Mouse (Mus musculus): Measurements from ENCODE around the gene Elp4. TPM values are rescaled to one million over a fixed set of nuclear protein-coding genes. Genes with fewer than 3 reads are reported as not detected.
A peak's percentile ranks its signal among the peaks of the same experiment; 100 is the strongest.

Gene Elp4
- polyA plus RNA-seq, 1 experiment from 2014 or later = 22.8 TPM

- Histone ChIP-seq H3K36me3 (ENCODE audit: insufficient read depth, low read length) (no peaks in the 10 kb centered on the region), H3K4me1 (replicated peaks; ENCODE audit: insufficient read depth, low read length) (no peaks in the 10 kb centered on the region), H3K4me3 (replicated peaks; ENCODE audit: low read depth, low read length) (peak overlapping the region; percentile 16; the same call in 1 of the 2 replicates), H3K9ac (ENCODE audit: low read depth, low read length) (no peak overlapping the region), H3K4me2 (ENCODE audit: low read length) (peak overlapping the region; percentile 29), H3K27ac (no peak overlapping the region), H3K27me3 (ENCODE audit: insufficient read depth, low read length) (peaks cover 95% of the 10 kb centered on the region), H3K9me3 (replicated peaks; ENCODE audit: low read length) (no peaks in the 10 kb centered on the region)
- peak; percentile 58 for TF ChIP-seq CTCF (IDR thresholded peaks at IDR 0.05; ENCODE audit: low read depth)
- WGBS = 3% methylated on average over 13 of the region's 13 CpGs
- ATAC-seq (replicated peaks; ENCODE audit: low FRiP score, low read depth) (peak; percentile 63), DNase-seq (ENCODE audit: low spot score) (peak; percentile 73)
Observed at GRCm38 (mm10) chr2:105687317-105687991, 216.9 kb downstream of the Elp4 start.

DNA sequence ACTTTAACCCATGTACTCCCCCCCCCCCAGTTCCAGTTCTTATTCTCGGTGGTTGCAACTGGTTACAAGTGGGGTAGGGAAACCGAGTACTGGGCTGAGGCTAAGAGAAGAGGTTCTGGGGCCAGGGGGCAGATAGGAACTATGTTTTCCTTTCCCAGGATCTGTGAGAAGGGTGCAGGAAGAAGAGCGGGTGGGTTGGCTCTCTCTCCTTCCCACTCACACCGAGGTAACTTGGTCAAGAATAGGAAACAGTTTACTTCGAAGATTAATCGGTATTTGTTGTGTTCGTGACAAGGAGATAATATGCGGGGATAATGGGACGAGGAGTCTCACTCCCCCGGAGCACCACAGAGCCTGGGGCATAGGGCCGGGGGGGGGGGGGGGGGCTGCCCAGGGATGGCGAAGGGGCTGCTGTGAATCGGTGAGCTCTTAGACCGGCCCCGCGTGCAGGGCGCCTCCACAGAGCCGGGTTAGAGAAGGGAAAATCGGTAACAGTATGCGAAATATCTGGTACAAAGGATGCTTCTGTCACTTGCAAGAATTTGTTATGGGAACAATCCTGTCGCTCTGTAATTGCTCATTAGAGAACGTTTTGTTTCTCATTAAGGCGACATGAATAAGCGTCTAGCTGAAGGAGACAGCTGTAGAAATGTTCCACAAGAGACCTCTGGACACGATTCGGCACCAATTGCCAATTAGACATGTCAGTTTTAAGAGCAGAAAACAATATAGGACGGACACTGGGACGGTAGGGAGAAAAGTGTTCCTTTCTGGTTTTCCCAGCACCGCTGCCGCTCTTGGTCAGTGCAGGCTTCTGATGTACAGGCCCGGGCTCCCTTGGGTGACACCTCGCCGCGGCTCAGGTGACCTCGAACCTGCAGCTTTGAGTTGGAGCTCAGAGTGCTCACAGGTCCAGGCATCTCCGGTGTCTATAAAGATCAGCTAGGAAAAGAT, 217.7 kb downstream of the Elp4 start:
- TF ChIP-seq CTCF (IDR thresholded peaks at IDR 0.05; ENCODE audit: low read depth) = no peak
- H3K4me2 ChIP-seq (ENCODE audit: low read length) = no peak overlapping the region

DNA sequence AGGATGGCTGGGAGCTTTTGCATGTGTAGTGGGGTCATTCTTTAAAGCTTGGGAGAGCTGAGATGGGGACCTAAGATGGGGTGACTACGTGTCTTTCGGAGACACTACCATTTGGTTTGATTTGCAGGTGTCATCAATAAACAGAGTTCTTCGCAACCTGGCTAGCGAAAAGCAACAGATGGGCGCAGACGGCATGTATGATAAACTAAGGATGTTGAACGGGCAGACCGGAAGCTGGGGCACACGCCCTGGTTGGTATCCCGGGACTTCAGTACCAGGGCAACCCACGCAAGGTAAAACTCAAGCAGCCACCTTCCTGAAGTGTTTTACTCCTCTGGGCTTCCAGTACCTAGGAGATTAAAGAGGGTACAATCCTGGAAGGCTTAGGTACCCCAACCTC, 218.7 kb downstream of the Elp4 start:
- DNase-seq (ENCODE audit: low spot score) (no peak), ATAC-seq (replicated peaks; ENCODE audit: low FRiP score, low read depth) (no peak)
- 8% methylated on average over 11 of the region's 11 CpGs for WGBS
- Histone ChIP-seq H3K9me3 (replicated peaks; ENCODE audit: low read length) (no peaks in the 10 kb centered on the region), H3K9ac (ENCODE audit: low read depth, low read length) (no peak overlapping the region), H3K27ac (no peak overlapping the region), H3K27me3 (ENCODE audit: insufficient read depth, low read length) (peaks cover 93% of the 10 kb centered on the region), H3K36me3 (ENCODE audit: insufficient read depth, low read length) (no peaks in the 10 kb centered on the region), H3K4me1 (replicated peaks; ENCODE audit: insufficient read depth, low read length) (no peaks in the 10 kb centered on the region), H3K4me2 (ENCODE audit: low read length) (no peak overlapping the region), H3K4me3 (replicated peaks; ENCODE audit: low read depth, low read length) (no peak overlapping the region)
- TF ChIP-seq CTCF (IDR thresholded peaks at IDR 0.05; ENCODE audit: low read depth) = no peak

More for the DNA sequence above, 217.7 kb downstream of the Elp4 start:
- Histone ChIP-seq H3K9ac (ENCODE audit: low read depth, low read length) (no peak overlapping the region), H3K4me1 (replicated peaks; ENCODE audit: insufficient read depth, low read length) (no peaks in the 10 kb centered on the region), H3K36me3 (ENCODE audit: insufficient read depth, low read length) (no peaks in the 10 kb centered on the region), H3K4me3 (replicated peaks; ENCODE audit: low read depth, low read length) (no peak overlapping the region), H3K27me3 (ENCODE audit: insufficient read depth, low read length) (peaks cover 93% of the 10 kb centered on the region), H3K27ac (no peak overlapping the region), H3K9me3 (replicated peaks; ENCODE audit: low read length) (no peaks in the 10 kb centered on the region)
- DNase-seq (ENCODE audit: low spot score) (no peak), ATAC-seq (replicated peaks; ENCODE audit: low FRiP score, low read depth) (no peak)
- 3% methylated on average over 36 of the region's 36 CpGs for WGBS

DNA sequence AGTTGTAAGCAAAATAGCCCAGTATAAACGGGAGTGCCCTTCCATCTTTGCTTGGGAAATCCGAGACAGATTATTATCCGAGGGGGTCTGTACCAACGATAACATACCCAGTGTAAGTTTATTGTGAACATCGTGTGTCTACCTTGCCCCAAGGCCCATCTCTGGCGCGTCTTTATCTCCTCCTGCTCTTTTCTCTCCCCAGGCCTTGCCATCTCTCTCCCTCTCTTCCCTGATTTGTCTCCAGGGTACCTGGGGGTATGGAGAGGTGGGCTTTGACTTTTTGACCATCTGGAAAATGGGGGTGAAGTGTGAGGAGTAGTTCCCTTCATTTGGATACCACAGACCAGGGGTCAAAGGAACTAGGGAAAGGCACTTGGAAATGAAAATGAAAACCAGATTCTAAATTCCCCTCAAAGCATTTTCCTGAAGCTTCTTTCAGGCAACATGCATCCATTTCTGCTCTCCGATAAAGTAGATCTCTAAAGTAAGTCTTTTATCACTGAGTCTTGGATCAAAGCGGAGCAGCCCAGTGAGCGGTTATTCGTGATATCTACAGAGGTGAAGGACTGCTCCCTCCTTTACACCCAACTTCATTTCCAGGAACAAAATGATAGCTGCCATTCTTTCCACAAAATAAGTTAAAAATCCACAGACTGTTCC, 219.2 kb downstream of the Elp4 start:
- no peak overlapping the region for H3K27ac ChIP-seq
- no peaks in the 10 kb centered on the region for H3K36me3 ChIP-seq (ENCODE audit: insufficient read depth, low read length)
- no peak overlapping the region for H3K4me2 ChIP-seq (ENCODE audit: low read length)
- H3K27me3 ChIP-seq (ENCODE audit: insufficient read depth, low read length) = peaks cover 94% of the 10 kb centered on the region
- no peaks in the 10 kb centered on the region for H3K4me1 ChIP-seq (replicated peaks; ENCODE audit: insufficient read depth, low read length)
- no peak for TF ChIP-seq CTCF (IDR thresholded peaks at IDR 0.05; ENCODE audit: low read depth)
- 4% methylated on average over 11 of the region's 11 CpGs for WGBS
- no peak for ATAC-seq (replicated peaks; ENCODE audit: low FRiP score, low read depth)
- no peak overlapping the region for H3K4me3 ChIP-seq (replicated peaks; ENCODE audit: low read depth, low read length)
- no peak for DNase-seq (ENCODE audit: low spot score)
- H3K9ac ChIP-seq (ENCODE audit: low read depth, low read length) = no peak overlapping the region
- H3K9me3 ChIP-seq (replicated peaks; ENCODE audit: low read length) = no peaks in the 10 kb centered on the region

DNA sequence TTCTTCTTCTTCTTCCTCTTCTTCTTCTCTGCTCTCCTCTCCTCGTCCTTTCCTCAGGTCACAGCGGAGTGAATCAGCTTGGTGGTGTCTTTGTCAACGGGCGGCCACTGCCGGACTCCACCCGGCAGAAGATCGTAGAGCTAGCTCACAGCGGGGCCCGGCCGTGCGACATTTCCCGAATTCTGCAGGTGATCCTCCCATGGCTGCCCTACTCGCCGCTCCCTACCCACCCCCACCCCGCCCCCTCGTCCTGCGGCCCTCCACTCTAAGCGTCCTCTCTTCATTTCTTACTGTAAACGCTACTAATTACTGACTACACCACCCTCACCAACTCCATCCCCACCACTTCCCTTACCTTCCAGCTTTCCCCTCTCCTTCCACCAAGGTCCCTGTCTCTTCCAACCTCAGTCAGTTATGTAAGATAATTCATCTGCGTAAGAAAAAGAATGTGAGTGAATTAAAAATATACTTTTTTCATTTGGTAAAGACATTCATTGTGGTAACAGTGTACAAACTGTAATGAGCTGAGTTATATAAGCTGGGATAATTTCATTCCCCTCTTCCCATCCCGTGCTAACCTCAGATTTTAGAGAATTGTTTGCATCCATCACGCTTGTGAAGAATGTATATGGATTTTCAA, 220.5 kb downstream of the Elp4 start:
- Histone ChIP-seq H3K4me2 (ENCODE audit: low read length) (no peak overlapping the region), H3K36me3 (ENCODE audit: insufficient read depth, low read length) (no peaks in the 10 kb centered on the region), H3K4me3 (replicated peaks; ENCODE audit: low read depth, low read length) (no peak overlapping the region), H3K4me1 (replicated peaks; ENCODE audit: insufficient read depth, low read length) (no peaks in the 10 kb centered on the region), H3K9ac (ENCODE audit: low read depth, low read length) (no peak overlapping the region), H3K27ac (no peak overlapping the region), H3K9me3 (replicated peaks; ENCODE audit: low read length) (no peaks in the 10 kb centered on the region), H3K27me3 (ENCODE audit: insufficient read depth, low read length) (peaks cover 94% of the 10 kb centered on the region)
- TF ChIP-seq CTCF (IDR thresholded peaks at IDR 0.05; ENCODE audit: low read depth) = no peak
- DNase-seq (ENCODE audit: low spot score) (no peak), ATAC-seq (replicated peaks; ENCODE audit: low FRiP score, low read depth) (no peak)
- WGBS = 2% methylated on average over 22 of the region's 22 CpGs

All from kidney, postnatal 0 days (tissue).